Mouse (Mus musculus): ENCODE data around the gene N4bp1. TPM values are rescaled to one million over a fixed set of nuclear protein-coding genes. Genes with fewer than 3 reads are reported as not detected.
A peak's percentile ranks its signal among the peaks of the same experiment; 100 is the strongest.

Gene N4bp1
- polyA plus RNA-seq, 1 experiment from 2014 or later: 24.6 TPM

- H3K36me3 ChIP-seq (ENCODE audit: inconsistent target): peaks cover 19% of the 10 kb centered on the region; the same call in 1 of the 2 replicates
- no peak overlapping the region for H3K27ac ChIP-seq
- WGBS (ENCODE audit: missing documents): 45% methylated on average over 2 of the region's 2 CpGs
- H3K4me3 ChIP-seq (ENCODE audit: inconsistent target): no peak overlapping the region
- no peaks in the 10 kb centered on the region for H3K79me2 ChIP-seq (ENCODE audit: inconsistent target)
Observed at GRCm38 (mm10) chr8:86837234-86837633, 47.8 kb downstream of the N4bp1 start.

- Histone ChIP-seq H3K36me3 (ENCODE audit: inconsistent target) (peaks cover 6% of the 10 kb centered on the region; the same call in 1 of the 2 replicates), H3K4me3 (ENCODE audit: inconsistent target) (no peak overlapping the region), H3K79me2 (ENCODE audit: inconsistent target) (no peaks in the 10 kb centered on the region), H3K27ac (no peak overlapping the region)
Observed at GRCm38 (mm10) chr8:86835881-86836280, 49.2 kb downstream of the N4bp1 start.

GRCm38 (mm10) chr8:86834496-86835260 lies 50.4 kb downstream of the N4bp1 start:
- H3K36me3 ChIP-seq (ENCODE audit: inconsistent target): no peaks in the 10 kb centered on the region
- WGBS (ENCODE audit: missing documents): 86% methylated on average over 8 of the region's 8 CpGs
- H3K4me3 ChIP-seq (ENCODE audit: inconsistent target): no peak overlapping the region
- no peaks in the 10 kb centered on the region for H3K79me2 ChIP-seq (ENCODE audit: inconsistent target)
- H3K27ac ChIP-seq: no peak overlapping the region

- WGBS (ENCODE audit: missing documents): no CpG with 5 or more reads among the region's 1 CpGs
- Histone ChIP-seq H3K27ac (no peak overlapping the region), H3K79me2 (ENCODE audit: inconsistent target) (no peaks in the 10 kb centered on the region), H3K36me3 (ENCODE audit: inconsistent target) (no peaks in the 10 kb centered on the region), H3K4me3 (ENCODE audit: inconsistent target) (no peak overlapping the region)
Observed at GRCm38 (mm10) chr8:86833937-86834336, 51.1 kb downstream of the N4bp1 start.

- 79% methylated on average over 2 of the region's 2 CpGs for WGBS (ENCODE audit: missing documents)
- H3K79me2 ChIP-seq (ENCODE audit: inconsistent target): no peaks in the 10 kb centered on the region
- H3K4me3 ChIP-seq (ENCODE audit: inconsistent target): no peak overlapping the region
- no peaks in the 10 kb centered on the region for H3K36me3 ChIP-seq (ENCODE audit: inconsistent target)
- H3K27ac ChIP-seq: no peak overlapping the region
Observed at GRCm38 (mm10) chr8:86828925-86829324, 56.1 kb downstream of the N4bp1 start.

GRCm38 (mm10) chr8:86827199-86827598 lies 57.9 kb downstream of the N4bp1 start:
- Histone ChIP-seq H3K27ac (no peak overlapping the region), H3K36me3 (ENCODE audit: inconsistent target) (no peaks in the 10 kb centered on the region)
- 93% methylated on average over 5 of the region's 5 CpGs for WGBS (ENCODE audit: missing documents)

GRCm38 (mm10) chr8:86826538-86826937 lies 58.5 kb downstream of the N4bp1 start:
- Histone ChIP-seq H3K4me3 (ENCODE audit: inconsistent target) (no peak overlapping the region), H3K27ac (no peak overlapping the region), H3K36me3 (ENCODE audit: inconsistent target) (no peaks in the 10 kb centered on the region), H3K79me2 (ENCODE audit: inconsistent target) (no peaks in the 10 kb centered on the region)

More at GRCm38 (mm10) chr8:86827199-86827598, 57.9 kb downstream of the N4bp1 start:
- no peaks in the 10 kb centered on the region for H3K79me2 ChIP-seq (ENCODE audit: inconsistent target)
- no peak overlapping the region for H3K4me3 ChIP-seq (ENCODE audit: inconsistent target)

GRCm38 (mm10) chr8:86825674-86826448 lies 59.2 kb downstream of the N4bp1 start:
- Histone ChIP-seq H3K4me3 (ENCODE audit: inconsistent target) (no peak overlapping the region), H3K27ac (no peak overlapping the region), H3K36me3 (ENCODE audit: inconsistent target) (no peaks in the 10 kb centered on the region), H3K79me2 (ENCODE audit: inconsistent target) (no peaks in the 10 kb centered on the region)
- WGBS (ENCODE audit: missing documents): 87% methylated on average over 9 of the region's 9 CpGs

GRCm38 (mm10) chr8:86824735-86825134 lies 60.3 kb downstream of the N4bp1 start:
- Histone ChIP-seq H3K36me3 (ENCODE audit: inconsistent target) (no peaks in the 10 kb centered on the region), H3K27ac (no peak overlapping the region)
- 90% methylated on average over 3 of the region's 4 CpGs for WGBS (ENCODE audit: missing documents)

GRCm38 (mm10) chr8:86820756-86821201 lies 64.3 kb downstream of the N4bp1 start:
- no peaks in the 10 kb centered on the region for H3K79me2 ChIP-seq (ENCODE audit: inconsistent target)

More at GRCm38 (mm10) chr8:86824735-86825134, 60.3 kb downstream of the N4bp1 start:
- Histone ChIP-seq H3K4me3 (ENCODE audit: inconsistent target) (no peak overlapping the region), H3K79me2 (ENCODE audit: inconsistent target) (no peaks in the 10 kb centered on the region)

GRCm38 (mm10) chr8:86820186-86820755 lies 64.8 kb downstream of the N4bp1 start:
- Histone ChIP-seq H3K36me3 (ENCODE audit: inconsistent target) (no peaks in the 10 kb centered on the region), H3K79me2 (ENCODE audit: inconsistent target) (no peaks in the 10 kb centered on the region), H3K27ac (no peak overlapping the region), H3K4me3 (ENCODE audit: inconsistent target) (no peak overlapping the region)
- 81% methylated on average over 2 of the region's 2 CpGs for WGBS (ENCODE audit: missing documents)

More at GRCm38 (mm10) chr8:86820756-86821201, 64.3 kb downstream of the N4bp1 start:
- 30% methylated on average over 3 of the region's 3 CpGs for WGBS (ENCODE audit: missing documents)
- Histone ChIP-seq H3K27ac (no peak overlapping the region), H3K4me3 (ENCODE audit: inconsistent target) (no peak overlapping the region), H3K36me3 (ENCODE audit: inconsistent target) (no peaks in the 10 kb centered on the region)

GRCm38 (mm10) chr8:86819426-86819825 lies 65.6 kb downstream of the N4bp1 start:
- Histone ChIP-seq H3K36me3 (ENCODE audit: inconsistent target) (no peaks in the 10 kb centered on the region), H3K79me2 (ENCODE audit: inconsistent target) (no peaks in the 10 kb centered on the region)
- WGBS (ENCODE audit: missing documents): 82% methylated on average over 6 of the region's 6 CpGs

GRCm38 (mm10) chr8:86808990-86809960 lies 75.8 kb downstream of the N4bp1 start:
- Histone ChIP-seq H3K4me3 (ENCODE audit: inconsistent target) (no peak overlapping the region), H3K27ac (no peak overlapping the region), H3K79me2 (ENCODE audit: inconsistent target) (no peaks in the 10 kb centered on the region), H3K36me3 (ENCODE audit: inconsistent target) (no peaks in the 10 kb centered on the region)
- WGBS (ENCODE audit: missing documents): 60% methylated on average over 11 of the region's 15 CpGs

More at GRCm38 (mm10) chr8:86819426-86819825, 65.6 kb downstream of the N4bp1 start:
- Histone ChIP-seq H3K27ac (no peak overlapping the region), H3K4me3 (ENCODE audit: inconsistent target) (no peak overlapping the region)

GRCm38 (mm10) chr8:86808239-86808638 lies 76.8 kb downstream of the N4bp1 start:
- Histone ChIP-seq H3K79me2 (ENCODE audit: inconsistent target) (no peaks in the 10 kb centered on the region), H3K4me3 (ENCODE audit: inconsistent target) (peak overlapping the region; percentile 15; the same call in 1 of the 2 replicates), H3K36me3 (ENCODE audit: inconsistent target) (no peaks in the 10 kb centered on the region)

More at GRCm38 (mm10) chr8:86808239-86808638, 76.8 kb downstream of the N4bp1 start:
- H3K27ac ChIP-seq: peak overlapping the region; percentile 90
- WGBS (ENCODE audit: missing documents): 14% methylated on average over 5 of the region's 5 CpGs
